Mouse (Mus musculus) forebrain, embryonic 11.5 days (tissue): ENCODE data around the gene Dedd2. TPM values are rescaled to one million over a fixed set of nuclear protein-coding genes. Genes with fewer than 3 reads are reported as not detected.

Experiments
- ATAC-seq: fragments of 200-750 bp; cut with Nextera tagmentation; replicated peaks from 2 replicates; pipeline ENCODE4 v1.8.0; 2017; ENCODE audit warnings: moderate TSS enrichment; ENCODE audit not compliant: low FRiP score
- DNase-seq: peaks from one replicate; pipeline ENCODE4 v3.0.0-alpha.2; 2017; ENCODE audit warnings: low spot score
- H3K27ac ChIP-seq: fragments of 300-500 bp; sonication (generic); 2 replicates; pipeline ENCODE4 v1.5.1; 2014; ENCODE audit warnings: low read depth, low read length
- H3K27me3 ChIP-seq: fragments of 300-500 bp; sonication (generic); 2 replicates; pipeline ENCODE4 v1.6.1; 2014; ENCODE audit warnings: mild to moderate bottlenecking, low read length, mixed read lengths; ENCODE audit not compliant: control insufficient read depth, insufficient read depth
- H3K36me3 ChIP-seq: fragments of 300-500 bp; sonication (generic); 2 replicates; pipeline ENCODE4 v1.6.1; 2014; ENCODE audit warnings: mild to moderate bottlenecking, low read length, moderate library complexity, mixed read lengths; ENCODE audit not compliant: control insufficient read depth, insufficient read depth
- H3K4me1 ChIP-seq: fragments of 300-500 bp; sonication (generic); replicated peaks from 2 replicates; pipeline ENCODE4 v1.6.1; 2014; ENCODE audit warnings: low read length, mixed read lengths; ENCODE audit not compliant: control insufficient read depth, insufficient read depth
- H3K4me2 ChIP-seq: fragments of 300-500 bp; sonication (generic); 2 replicates; pipeline ENCODE4 v1.6.1; 2014; ENCODE audit warnings: low read depth, mild to moderate bottlenecking, low read length, moderate library complexity, mixed read lengths; ENCODE audit not compliant: severe bottlenecking
- H3K4me3 ChIP-seq: fragments of 300-500 bp; sonication (generic); 2 replicates; pipeline ENCODE4 v1.5.1; 2014; ENCODE audit warnings: low read depth, low read length
- H3K9ac ChIP-seq: fragments of 300-500 bp; sonication (generic); 2 replicates; pipeline ENCODE4 v1.6.1; 2014; ENCODE audit warnings: low read length
- H3K9me3 ChIP-seq: fragments of 300-500 bp; sonication (generic); 2 replicates; pipeline ENCODE4 v1.6.1; 2016; ENCODE audit warnings: low read length, mixed read lengths; ENCODE audit not compliant: control insufficient read depth
- WGBS: fragments of 180-500 bp; shearing (Covaris S2); extraction: QIAGEN DNeasy Blood & Tissue Kit; methylation state at CpG from one replicate; pipeline ENCODE4 v1.1.7; 2014; 5-methylcytosine and 5-hydroxymethylcytosine counted together
- polyA plus RNA-seq: library from polyadenylated mRNA; unstranded; fragments of >200 nt; fragmentation: Nextera tagmentation; extraction: Ambion mirVana; gene quantifications from 2 replicates; pipeline ENCODE4 v1.2.1, GENCODE M21; 2014

The Dedd2 gene
- polyA plus RNA-seq, 1 experiment from 2014 or later = 11.2 TPM

GRCm38 (mm10) chr7:25248846-25249313 is 28.5 kb upstream of the Dedd2 start:
- H3K27ac ChIP-seq = peak overlapping the region; percentile 93
- no peaks in the 10 kb centered on the region for H3K27me3 ChIP-seq
- 1% methylated on average over 24 of the region's 25 CpGs for WGBS
- H3K4me2 ChIP-seq = peak overlapping the region; percentile 76
- no peaks in the 10 kb centered on the region for H3K9me3 ChIP-seq
- peaks cover 10% of the 10 kb centered on the region for H3K36me3 ChIP-seq
- peak overlapping the region; percentile 91 for H3K9ac ChIP-seq
- DNase-seq (no peak), ATAC-seq (no peak)
- peak overlapping the region; percentile 68 for H3K4me3 ChIP-seq
- H3K4me1 ChIP-seq = peaks cover 34% of the 10 kb centered on the region

- no peaks in the 10 kb centered on the region for H3K9me3 ChIP-seq
- DNase-seq (peak; percentile 78), ATAC-seq (peak; percentile 34)
- H3K4me1 ChIP-seq = peaks cover 34% of the 10 kb centered on the region
- H3K9ac ChIP-seq = peak overlapping the region; percentile 91
- H3K27ac ChIP-seq = peak overlapping the region; percentile 93
- H3K27me3 ChIP-seq = no peaks in the 10 kb centered on the region
- H3K36me3 ChIP-seq = peaks cover 10% of the 10 kb centered on the region
- H3K4me3 ChIP-seq = peak overlapping the region; percentile 68
- under 1% methylated on average over 18 of the region's 18 CpGs for whole genome bisulfite sequencing
- H3K4me2 ChIP-seq = peak overlapping the region; percentile 76
Observed at GRCm38 (mm10) chr7:25248018-25248647, 27.7 kb upstream of the Dedd2 start.

GRCm38 (mm10) chr7:25247498-25247897 is 27.1 kb upstream of the Dedd2 start:
- Histone ChIP-seq H3K27me3 (no peaks in the 10 kb centered on the region), H3K4me3 (peak overlapping the region; percentile 68), H3K4me1 (peaks cover 34% of the 10 kb centered on the region), H3K27ac (peak overlapping the region; percentile 93; the same call in 1 of the 2 replicates), H3K4me2 (peak overlapping the region; percentile 76), H3K9me3 (no peaks in the 10 kb centered on the region), H3K9ac (peak overlapping the region; percentile 91), H3K36me3 (peaks cover 12% of the 10 kb centered on the region)
- DNase-seq (peak; percentile 55), ATAC-seq (no peak)
- WGBS = 25% methylated on average over 3 of the region's 3 CpGs

GRCm38 (mm10) chr7:25246759-25247137 is 26.3 kb upstream of the Dedd2 start:
- DNase-seq = peak; percentile 51
- Histone ChIP-seq H3K27me3 (no peaks in the 10 kb centered on the region), H3K9ac (peak overlapping the region; percentile 39), H3K4me3 (0 out of 2 replicates have a peak overlapping the region, but pooled peaks have one; percentile 68), H3K4me1 (peaks cover 31% of the 10 kb centered on the region), H3K9me3 (no peaks in the 10 kb centered on the region), H3K4me2 (peak overlapping the region; percentile 76), H3K36me3 (peaks cover 12% of the 10 kb centered on the region), H3K27ac (peak overlapping the region; percentile 18; the same call in 1 of the 2 replicates)
- WGBS = 73% methylated on average over 4 of the region's 4 CpGs
- ATAC-seq = no peak

GRCm38 (mm10) chr7:25246079-25246758 is 25.8 kb upstream of the Dedd2 start:
- H3K27me3 ChIP-seq = no peaks in the 10 kb centered on the region
- no peak for ATAC-seq
- 86% methylated on average over 20 of the region's 20 CpGs for WGBS
- no peak overlapping the region; the same call in 1 of the 2 replicates for H3K4me2 ChIP-seq
- H3K9ac ChIP-seq = no peak overlapping the region
- peaks cover 27% of the 10 kb centered on the region for H3K4me1 ChIP-seq
- no peaks in the 10 kb centered on the region for H3K9me3 ChIP-seq
- peaks cover 12% of the 10 kb centered on the region for H3K36me3 ChIP-seq
- H3K27ac ChIP-seq = no peak overlapping the region
- peak; percentile 53 for DNase-seq
- no peak overlapping the region for H3K4me3 ChIP-seq

GRCm38 (mm10) chr7:25244562-25245369 is 24.4 kb upstream of the Dedd2 start:
- Histone ChIP-seq H3K27me3 (no peaks in the 10 kb centered on the region), H3K4me2 (no peak overlapping the region), H3K4me3 (no peak overlapping the region), H3K27ac (no peak overlapping the region), H3K4me1 (peaks cover 25% of the 10 kb centered on the region), H3K9me3 (no peaks in the 10 kb centered on the region), H3K36me3 (peaks cover 12% of the 10 kb centered on the region), H3K9ac (no peak overlapping the region)
- 89% methylated on average over 30 of the region's 30 CpGs for WGBS
- DNase-seq (peak; percentile 53), ATAC-seq (no peak)

- no peak for ATAC-seq
- Histone ChIP-seq H3K9me3 (no peaks in the 10 kb centered on the region), H3K4me2 (no peak overlapping the region), H3K4me1 (peaks cover 21% of the 10 kb centered on the region), H3K36me3 (peaks cover 12% of the 10 kb centered on the region), H3K9ac (no peak overlapping the region), H3K4me3 (no peak overlapping the region), H3K27ac (no peak overlapping the region), H3K27me3 (no peaks in the 10 kb centered on the region)
- 91% methylated on average over 4 of the region's 4 CpGs for WGBS
- peak; percentile 52 for DNase-seq
Observed at GRCm38 (mm10) chr7:25243361-25243760, 22.9 kb upstream of the Dedd2 start.

- Histone ChIP-seq H3K4me3 (no peak overlapping the region), H3K27me3 (no peaks in the 10 kb centered on the region), H3K4me1 (peaks cover 2% of the 10 kb centered on the region; the same call in 1 of the 2 replicates), H3K36me3 (peaks cover 12% of the 10 kb centered on the region), H3K27ac (no peak overlapping the region), H3K4me2 (no peak overlapping the region), H3K9me3 (no peaks in the 10 kb centered on the region), H3K9ac (no peak overlapping the region)
- ATAC-seq (no peak), DNase-seq (peak; percentile 71)
- WGBS = 26% methylated on average over 2 of the region's 2 CpGs
Observed at GRCm38 (mm10) chr7:25241062-25241461, 20.6 kb upstream of the Dedd2 start.
